Mouse (Mus musculus): ENCODE results near the gene Eif5. TPM values are rescaled to one million over a fixed set of nuclear protein-coding genes. Genes with fewer than 3 reads are reported as not detected.
A peak's percentile ranks its signal among the peaks of the same experiment; 100 is the strongest.

The Eif5 gene
- polyA plus RNA-seq, 1 experiment from 2014 or later: 481 TPM

- 62% methylated on average over 5 of the region's 5 CpGs for WGBS
- Histone ChIP-seq H3K9ac (replicated peaks; ENCODE audit: low read length) (no peak overlapping the region), H3K4me3 (ENCODE audit: low read length) (no peak overlapping the region), H3K9me3 (ENCODE audit: low read length) (peaks cover 7% of the 10 kb centered on the region; the same call in 1 of the 2 replicates), H3K27me3 (ENCODE audit: insufficient read depth, low read length) (no peaks in the 10 kb centered on the region), H3K27ac (ENCODE audit: low read length) (no peak overlapping the region), H3K4me2 (replicated peaks; ENCODE audit: low read depth, low read length) (no peak overlapping the region), H3K4me1 (ENCODE audit: insufficient read depth, low read length) (no peaks in the 10 kb centered on the region), H3K36me3 (ENCODE audit: insufficient read depth, low read length) (no peaks in the 10 kb centered on the region)
- no peak for ATAC-seq (ENCODE audit: low FRiP score, low TSS enrichment)
Measured at GRCm38 (mm10) chr12:111519821-111520220, 18.0 kb upstream of the Eif5 start.

DNA sequence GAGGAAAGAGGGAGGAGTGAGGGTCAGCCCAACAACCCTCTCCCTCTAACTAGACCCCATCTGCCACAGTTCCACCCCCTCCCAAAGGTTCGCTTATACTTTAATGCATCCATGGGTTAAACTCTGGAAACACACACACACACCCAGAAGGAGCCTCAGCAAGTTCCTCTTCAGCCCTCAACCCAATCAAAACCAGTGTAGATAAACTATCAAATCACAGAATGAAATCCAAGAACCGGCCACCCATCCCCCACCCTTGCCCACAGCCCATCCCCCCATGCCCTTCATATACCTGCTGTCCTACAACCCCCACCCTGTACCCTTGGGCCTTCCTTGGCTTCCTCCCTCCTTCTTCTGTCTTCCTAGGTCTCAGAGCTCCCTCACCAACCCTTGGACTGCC lies 16.8 kb upstream of the Eif5 start:
- ATAC-seq (ENCODE audit: low FRiP score, low TSS enrichment): no peak
- Histone ChIP-seq H3K27ac (ENCODE audit: low read length) (no peak overlapping the region), H3K4me1 (ENCODE audit: insufficient read depth, low read length) (no peaks in the 10 kb centered on the region), H3K36me3 (ENCODE audit: insufficient read depth, low read length) (no peaks in the 10 kb centered on the region), H3K4me3 (ENCODE audit: low read length) (no peak overlapping the region), H3K9ac (replicated peaks; ENCODE audit: low read length) (no peak overlapping the region), H3K27me3 (ENCODE audit: insufficient read depth, low read length) (no peaks in the 10 kb centered on the region), H3K4me2 (replicated peaks; ENCODE audit: low read depth, low read length) (no peak overlapping the region), H3K9me3 (ENCODE audit: low read length) (peaks cover 7% of the 10 kb centered on the region; the same call in 1 of the 2 replicates)
- 78% methylated on average over 2 of the region's 2 CpGs for WGBS

DNA sequence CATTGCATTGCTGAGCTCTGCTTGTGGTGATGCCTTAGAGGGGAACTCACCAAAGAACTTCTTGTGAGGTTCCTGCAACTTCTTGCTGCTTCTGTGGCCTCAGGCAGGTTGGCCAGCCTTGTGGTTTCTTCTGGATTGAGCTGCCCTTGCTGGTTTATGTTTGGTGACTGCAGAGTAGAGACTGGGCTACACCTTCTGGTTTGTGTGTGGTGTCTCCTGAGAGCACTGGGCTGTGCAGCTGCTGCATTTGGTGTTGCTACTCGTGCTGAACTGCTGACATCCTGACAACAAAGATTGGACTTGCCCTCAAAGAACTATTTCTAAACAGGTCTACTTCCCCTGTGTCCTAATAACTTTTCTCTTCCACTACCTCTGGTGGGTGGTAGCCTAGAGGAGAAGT lies 13.3 kb upstream of the Eif5 start:
- no peaks in the 10 kb centered on the region for H3K27me3 ChIP-seq (ENCODE audit: insufficient read depth, low read length)
- no peak overlapping the region for H3K4me3 ChIP-seq (ENCODE audit: low read length)
- no peak overlapping the region for H3K9ac ChIP-seq (replicated peaks; ENCODE audit: low read length)
- no peaks in the 10 kb centered on the region for H3K4me1 ChIP-seq (ENCODE audit: insufficient read depth, low read length)
- H3K4me2 ChIP-seq (replicated peaks; ENCODE audit: low read depth, low read length): no peak overlapping the region
- H3K36me3 ChIP-seq (ENCODE audit: insufficient read depth, low read length): no peaks in the 10 kb centered on the region
- WGBS: 59% methylated on average over 1 of the region's 1 CpGs
- ATAC-seq (ENCODE audit: low FRiP score, low TSS enrichment): no peak
- H3K9me3 ChIP-seq (ENCODE audit: low read length): peaks cover 7% of the 10 kb centered on the region; the same call in 1 of the 2 replicates
- no peak overlapping the region for H3K27ac ChIP-seq (ENCODE audit: low read length)

DNA sequence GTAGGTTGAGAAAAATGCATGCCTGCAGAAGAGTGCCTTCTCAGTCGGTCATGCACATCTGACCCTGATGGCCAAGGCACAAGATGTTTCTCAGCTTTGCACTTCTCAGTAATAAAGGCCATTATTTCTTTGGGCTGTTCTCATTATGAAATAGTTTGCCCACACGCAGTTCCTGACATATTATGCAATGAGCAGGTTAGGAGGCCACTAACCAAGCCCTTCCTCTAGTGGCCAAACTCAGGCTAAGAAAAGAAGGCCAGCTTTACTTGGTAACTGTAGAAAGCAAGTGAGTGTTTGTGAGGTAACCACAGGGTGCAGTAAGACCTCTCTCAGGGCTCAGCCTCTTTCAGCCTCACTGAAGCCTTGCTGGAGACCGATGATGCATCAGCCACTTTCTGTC lies 12.9 kb upstream of the Eif5 start:
- WGBS: 84% methylated on average over 3 of the region's 3 CpGs
- Histone ChIP-seq H3K36me3 (ENCODE audit: insufficient read depth, low read length) (no peaks in the 10 kb centered on the region), H3K9me3 (ENCODE audit: low read length) (peaks cover 7% of the 10 kb centered on the region; the same call in 1 of the 2 replicates), H3K4me3 (ENCODE audit: low read length) (no peak overlapping the region), H3K4me2 (replicated peaks; ENCODE audit: low read depth, low read length) (no peak overlapping the region), H3K4me1 (ENCODE audit: insufficient read depth, low read length) (no peaks in the 10 kb centered on the region), H3K9ac (replicated peaks; ENCODE audit: low read length) (no peak overlapping the region), H3K27me3 (ENCODE audit: insufficient read depth, low read length) (no peaks in the 10 kb centered on the region), H3K27ac (ENCODE audit: low read length) (no peak overlapping the region)
- ATAC-seq (ENCODE audit: low FRiP score, low TSS enrichment): no peak

- Histone ChIP-seq H3K4me2 (replicated peaks; ENCODE audit: low read depth, low read length) (no peak overlapping the region), H3K27me3 (ENCODE audit: insufficient read depth, low read length) (no peaks in the 10 kb centered on the region), H3K9ac (replicated peaks; ENCODE audit: low read length) (no peak overlapping the region), H3K4me3 (ENCODE audit: low read length) (no peak overlapping the region), H3K36me3 (ENCODE audit: insufficient read depth, low read length) (no peaks in the 10 kb centered on the region), H3K27ac (ENCODE audit: low read length) (no peak overlapping the region), H3K4me1 (ENCODE audit: insufficient read depth, low read length) (no peaks in the 10 kb centered on the region), H3K9me3 (ENCODE audit: low read length) (no peaks in the 10 kb centered on the region)
- ATAC-seq (ENCODE audit: low FRiP score, low TSS enrichment): no peak
- 71% methylated on average over 8 of the region's 8 CpGs for WGBS
Measured at GRCm38 (mm10) chr12:111527643-111528281, 10.1 kb upstream of the Eif5 start.

DNA sequence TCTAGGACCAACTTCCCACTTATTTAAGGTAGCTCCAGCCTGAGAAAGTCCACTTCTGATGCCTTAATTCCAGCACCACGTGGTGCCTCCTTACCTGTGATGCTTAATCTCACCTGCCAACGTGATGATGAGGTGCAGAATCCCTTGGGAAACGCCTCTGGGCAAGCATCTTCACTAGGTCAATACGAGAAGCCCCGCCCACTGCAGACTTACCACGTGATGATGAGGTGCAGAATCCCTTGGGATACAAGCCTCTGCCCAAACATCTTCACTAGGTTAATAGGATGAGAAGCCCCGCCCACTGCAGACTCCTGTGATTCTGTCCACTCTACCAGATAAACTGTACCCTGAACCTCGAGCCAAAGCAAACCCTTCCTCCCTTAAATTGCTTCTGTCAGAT lies 8.6 kb upstream of the Eif5 start:
- H3K9me3 ChIP-seq (ENCODE audit: low read length): no peaks in the 10 kb centered on the region

DNA sequence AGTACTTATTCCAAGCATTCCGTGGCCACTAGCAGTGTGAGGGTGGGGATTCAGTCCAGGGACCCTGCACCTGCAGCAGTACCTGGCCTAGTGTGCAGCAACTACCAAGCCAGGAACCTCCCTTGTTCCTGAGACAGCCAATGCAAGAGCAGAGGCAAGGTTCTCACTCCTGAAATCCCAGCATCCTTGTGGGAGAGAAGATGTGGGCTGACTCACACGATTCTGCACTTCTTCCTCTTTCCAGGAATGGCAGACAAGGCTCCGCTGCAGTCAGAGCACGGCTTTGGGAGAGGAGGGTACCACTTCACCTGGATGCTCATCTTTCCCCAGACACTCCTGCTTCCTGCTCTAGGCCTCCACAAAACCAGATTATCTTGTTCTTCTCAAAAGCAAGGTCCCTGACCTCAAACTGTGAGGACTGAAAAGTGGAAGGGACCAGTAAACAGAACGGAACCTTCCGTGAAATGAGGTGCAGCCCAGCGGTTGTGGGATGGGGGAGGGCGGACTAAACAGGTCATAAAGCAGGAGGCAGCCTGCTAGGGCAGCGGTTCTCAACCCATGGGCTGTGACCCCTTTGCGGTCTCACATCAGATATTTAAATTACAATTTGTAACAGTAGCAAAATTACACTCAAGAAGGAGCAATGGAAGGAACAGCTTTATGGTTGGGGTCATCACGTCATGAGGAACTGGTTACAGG lies 4.6 kb upstream of the Eif5 start:
- H3K9me3 ChIP-seq (ENCODE audit: low read length): no peaks in the 10 kb centered on the region
- H3K36me3 ChIP-seq (ENCODE audit: insufficient read depth, low read length): no peaks in the 10 kb centered on the region
- WGBS: 35% methylated on average over 11 of the region's 11 CpGs
- H3K4me2 ChIP-seq (replicated peaks; ENCODE audit: low read depth, low read length): no peak overlapping the region
- 0 out of 2 replicates have a peak overlapping the region, but pooled peaks have one; percentile 39 for H3K9ac ChIP-seq (replicated peaks; ENCODE audit: low read length)
- peaks cover 17% of the 10 kb centered on the region for H3K4me1 ChIP-seq (ENCODE audit: insufficient read depth, low read length)
- no peak overlapping the region for H3K4me3 ChIP-seq (ENCODE audit: low read length)
- H3K27ac ChIP-seq (ENCODE audit: low read length): no peak overlapping the region
- ATAC-seq (ENCODE audit: low FRiP score, low TSS enrichment): no peak
- H3K27me3 ChIP-seq (ENCODE audit: insufficient read depth, low read length): no peaks in the 10 kb centered on the region

More for the DNA sequence above, 8.6 kb upstream of the Eif5 start:
- no peaks in the 10 kb centered on the region for H3K36me3 ChIP-seq (ENCODE audit: insufficient read depth, low read length)
- no peaks in the 10 kb centered on the region for H3K27me3 ChIP-seq (ENCODE audit: insufficient read depth, low read length)
- H3K4me1 ChIP-seq (ENCODE audit: insufficient read depth, low read length): peaks cover 4% of the 10 kb centered on the region; the same call in 1 of the 2 replicates
- no peak overlapping the region for H3K9ac ChIP-seq (replicated peaks; ENCODE audit: low read length)
- ATAC-seq (ENCODE audit: low FRiP score, low TSS enrichment): no peak
- H3K4me3 ChIP-seq (ENCODE audit: low read length): no peak overlapping the region
- H3K27ac ChIP-seq (ENCODE audit: low read length): no peak overlapping the region
- H3K4me2 ChIP-seq (replicated peaks; ENCODE audit: low read depth, low read length): no peak overlapping the region
- 24% methylated on average over 8 of the region's 8 CpGs for WGBS

DNA sequence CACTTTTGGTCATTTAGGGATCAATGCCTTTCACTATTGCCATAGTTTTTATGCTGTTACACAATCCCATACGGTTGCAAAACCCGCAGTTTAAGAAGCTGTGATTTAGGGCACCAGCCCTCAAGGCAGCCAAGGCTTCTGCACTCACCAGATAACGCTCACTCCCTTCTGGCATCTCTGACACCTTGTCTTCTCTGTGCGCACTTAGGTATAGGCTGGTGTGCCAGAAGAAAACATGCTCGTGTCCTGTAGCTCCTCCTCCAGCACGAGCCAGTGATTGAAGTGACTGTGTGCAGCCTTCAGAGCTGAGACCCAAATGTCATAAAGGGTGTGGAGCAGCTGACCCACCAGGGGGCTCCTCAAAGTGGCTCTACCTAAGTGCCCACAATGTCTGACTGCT lies 2.5 kb upstream of the Eif5 start:
- ATAC-seq (ENCODE audit: low FRiP score, low TSS enrichment): no peak
- Histone ChIP-seq H3K9me3 (ENCODE audit: low read length) (no peaks in the 10 kb centered on the region), H3K27ac (ENCODE audit: low read length) (no peak overlapping the region)

DNA sequence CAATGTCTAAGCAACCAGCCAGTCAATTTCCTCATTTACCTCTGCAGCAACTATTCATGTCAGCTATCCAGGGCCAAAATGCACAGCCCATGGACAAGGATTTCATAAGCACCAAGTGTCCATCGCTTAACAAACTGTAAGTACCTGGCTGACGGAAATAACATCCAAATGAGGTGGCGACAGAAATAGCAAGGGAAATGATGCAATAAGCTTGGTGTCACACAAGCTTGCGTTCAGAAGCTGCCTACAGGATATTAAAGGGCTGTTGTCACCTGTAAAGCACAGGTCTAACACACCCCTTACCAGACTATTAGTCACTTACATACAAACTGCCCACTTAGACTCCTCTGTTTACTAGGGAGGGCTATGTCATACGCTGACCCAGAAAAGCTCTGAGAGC lies 2.1 kb upstream of the Eif5 start:
- no peak for ATAC-seq (ENCODE audit: low FRiP score, low TSS enrichment)
- Histone ChIP-seq H3K27me3 (ENCODE audit: insufficient read depth, low read length) (no peaks in the 10 kb centered on the region), H3K9ac (replicated peaks; ENCODE audit: low read length) (no peak overlapping the region), H3K9me3 (ENCODE audit: low read length) (no peaks in the 10 kb centered on the region), H3K4me2 (replicated peaks; ENCODE audit: low read depth, low read length) (no peak overlapping the region), H3K36me3 (ENCODE audit: insufficient read depth, low read length) (peaks cover 11% of the 10 kb centered on the region), H3K4me3 (ENCODE audit: low read length) (no peak overlapping the region), H3K27ac (ENCODE audit: low read length) (no peak overlapping the region), H3K4me1 (ENCODE audit: insufficient read depth, low read length) (peaks cover 33% of the 10 kb centered on the region)
- WGBS: 72% methylated on average over 5 of the region's 5 CpGs

More for the DNA sequence above, 2.5 kb upstream of the Eif5 start:
- Histone ChIP-seq H3K9ac (replicated peaks; ENCODE audit: low read length) (no peak overlapping the region), H3K4me3 (ENCODE audit: low read length) (no peak overlapping the region), H3K36me3 (ENCODE audit: insufficient read depth, low read length) (peaks cover 7% of the 10 kb centered on the region), H3K4me2 (replicated peaks; ENCODE audit: low read depth, low read length) (no peak overlapping the region), H3K27me3 (ENCODE audit: insufficient read depth, low read length) (no peaks in the 10 kb centered on the region), H3K4me1 (ENCODE audit: insufficient read depth, low read length) (peaks cover 28% of the 10 kb centered on the region)
- 38% methylated on average over 6 of the region's 6 CpGs for WGBS

- Histone ChIP-seq H3K36me3 (ENCODE audit: insufficient read depth, low read length) (peaks cover 16% of the 10 kb centered on the region), H3K4me1 (ENCODE audit: insufficient read depth, low read length) (peaks cover 35% of the 10 kb centered on the region), H3K4me2 (replicated peaks; ENCODE audit: low read depth, low read length) (peak overlapping the region; percentile 72), H3K4me3 (ENCODE audit: low read length) (peak overlapping the region; percentile 99), H3K9ac (replicated peaks; ENCODE audit: low read length) (peak overlapping the region; percentile 98), H3K27ac (ENCODE audit: low read length) (peak overlapping the region; percentile 90), H3K27me3 (ENCODE audit: insufficient read depth, low read length) (no peaks in the 10 kb centered on the region), H3K9me3 (ENCODE audit: low read length) (no peaks in the 10 kb centered on the region)
- 15% methylated on average over 4 of the region's 4 CpGs for WGBS
- no peak for ATAC-seq (ENCODE audit: low FRiP score, low TSS enrichment)
Measured at GRCm38 (mm10) chr12:111536746-111537145, 1.1 kb upstream of the Eif5 start.

Measured in kidney, embryonic 16.5 days (tissue).